Mouse (Mus musculus): ENCODE measurements around the gene Cdkn1c. TPM values are rescaled to one million over a fixed set of nuclear protein-coding genes. Genes with fewer than 3 reads are reported as not detected.

The Cdkn1c gene
- polyA plus RNA-seq, 1 experiment from 2014 or later, result 555 TPM

- peak overlapping the region; percentile 57 for H3K4me3 ChIP-seq
- H3K9ac ChIP-seq, result peak overlapping the region; percentile 53
- no peaks in the 10 kb centered on the region for H3K36me3 ChIP-seq
- H3K4me2 ChIP-seq, result peak overlapping the region; percentile 66
- 21% methylated on average over 38 of the region's 38 CpGs for WGBS
- peaks cover 10% of the 10 kb centered on the region; the same call in 1 of the 2 replicates for H3K9me3 ChIP-seq
- H3K27me3 ChIP-seq, result no peaks in the 10 kb centered on the region; the same call in 1 of the 2 replicates
- H3K4me1 ChIP-seq, result 0 out of 2 replicates have a peak, but pooled peaks cover 21% of the 10 kb centered on the region
- ATAC-seq (ENCODE audit: borderline replicate concordance, extremely low read depth, low FRiP score, low TSS enrichment), result 0 out of 2 replicates have a peak, but pooled peaks have one; percentile 1
- H3K27ac ChIP-seq, result peak overlapping the region; percentile 69
These were observed 1.9 kb downstream of the Cdkn1c start for GRCm38 (mm10) chr7:143458963-143459331.

- Histone ChIP-seq H3K4me2 (no peak overlapping the region), H3K4me1 (peaks cover 10% of the 10 kb centered on the region), H3K9ac (no peak overlapping the region), H3K27me3 (peaks cover 57% of the 10 kb centered on the region), H3K4me3 (no peak overlapping the region), H3K36me3 (no peaks in the 10 kb centered on the region), H3K27ac (no peak overlapping the region), H3K9me3 (no peaks in the 10 kb centered on the region)
- 54% methylated on average over 2 of the region's 2 CpGs for WGBS
- ATAC-seq (ENCODE audit: borderline replicate concordance, extremely low read depth, low FRiP score, low TSS enrichment), result no peak
These were observed 13.7 kb downstream of the Cdkn1c start for GRCm38 (mm10) chr7:143447130-143447529.

DNA sequence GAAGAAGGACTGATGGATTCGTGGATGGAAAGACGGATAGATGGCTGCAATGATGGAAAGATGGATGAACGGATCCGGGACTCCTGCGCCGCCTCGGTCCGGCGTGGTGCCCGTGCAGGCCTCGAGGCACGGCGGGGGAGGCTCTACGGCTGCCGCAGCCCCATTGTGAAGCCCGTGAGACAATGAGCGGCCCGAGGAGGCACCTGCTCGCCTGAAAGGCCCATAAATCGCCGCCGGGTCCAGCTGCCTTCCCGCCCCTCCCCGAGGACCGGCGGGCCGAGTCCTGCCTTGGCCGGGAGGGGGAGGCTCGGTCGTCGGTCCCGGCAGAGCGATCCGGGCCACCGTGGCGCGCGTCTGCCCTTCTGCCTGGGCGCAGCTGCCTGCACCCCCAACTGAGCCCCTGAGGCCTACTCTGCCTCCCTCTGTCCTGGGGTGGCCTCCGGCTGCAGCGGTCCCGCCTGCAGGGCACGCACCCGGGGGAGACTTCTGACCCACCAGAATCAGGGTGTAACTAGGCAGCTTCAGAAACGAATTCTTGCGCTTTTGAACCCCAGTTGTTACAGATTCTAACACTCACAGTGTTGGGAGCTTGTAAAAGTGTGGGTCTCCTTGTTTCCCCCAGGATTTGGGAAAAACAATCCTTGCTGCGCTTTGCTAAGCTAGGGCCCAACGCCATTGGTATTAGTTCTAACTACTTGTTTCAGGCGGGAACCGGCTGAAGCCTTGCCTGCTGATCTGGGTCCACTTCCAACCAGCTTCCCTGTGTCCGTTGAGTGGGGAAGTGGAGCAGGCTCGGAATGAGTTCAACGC lies 15.0 kb downstream of the Cdkn1c start:
- 6% methylated on average over 53 of the region's 53 CpGs for WGBS
- Histone ChIP-seq H3K9me3 (no peaks in the 10 kb centered on the region), H3K9ac (peak overlapping the region; percentile 40), H3K27ac (no peak overlapping the region), H3K4me2 (peak overlapping the region; percentile 72), H3K4me1 (peaks cover 10% of the 10 kb centered on the region), H3K4me3 (peak overlapping the region; percentile 38), H3K36me3 (no peaks in the 10 kb centered on the region), H3K27me3 (peaks cover 60% of the 10 kb centered on the region)
- ATAC-seq (ENCODE audit: borderline replicate concordance, extremely low read depth, low FRiP score, low TSS enrichment), result no peak

- Histone ChIP-seq H3K36me3 (no peaks in the 10 kb centered on the region), H3K9me3 (no peaks in the 10 kb centered on the region), H3K27me3 (peaks cover 60% of the 10 kb centered on the region), H3K27ac (no peak overlapping the region), H3K4me2 (peak overlapping the region; percentile 72), H3K4me1 (peaks cover 10% of the 10 kb centered on the region), H3K9ac (peak overlapping the region; percentile 40), H3K4me3 (peak overlapping the region; percentile 38)
- 0 out of 2 replicates have a peak, but pooled peaks have one; percentile 37 for ATAC-seq (ENCODE audit: borderline replicate concordance, extremely low read depth, low FRiP score, low TSS enrichment)
- WGBS, result 4% methylated on average over 55 of the region's 55 CpGs
These were observed 15.7 kb downstream of the Cdkn1c start for GRCm38 (mm10) chr7:143444955-143445648.

GRCm38 (mm10) chr7:143444580-143444954 lies 16.3 kb downstream of the Cdkn1c start:
- no peak for ATAC-seq (ENCODE audit: borderline replicate concordance, extremely low read depth, low FRiP score, low TSS enrichment)
- peaks cover 60% of the 10 kb centered on the region for H3K27me3 ChIP-seq
- H3K9ac ChIP-seq, result no peak overlapping the region
- no peaks in the 10 kb centered on the region for H3K36me3 ChIP-seq
- no peak overlapping the region for H3K4me2 ChIP-seq
- H3K9me3 ChIP-seq, result no peaks in the 10 kb centered on the region
- no peak overlapping the region for H3K4me3 ChIP-seq
- WGBS, result 51% methylated on average over 8 of the region's 8 CpGs
- H3K4me1 ChIP-seq, result peaks cover 10% of the 10 kb centered on the region
- H3K27ac ChIP-seq, result no peak overlapping the region

GRCm38 (mm10) chr7:143438965-143439364 lies 21.9 kb downstream of the Cdkn1c start:
- peaks cover 16% of the 10 kb centered on the region for H3K4me1 ChIP-seq
- H3K9me3 ChIP-seq, result no peaks in the 10 kb centered on the region
- H3K27me3 ChIP-seq, result peaks cover 33% of the 10 kb centered on the region
- no peak overlapping the region for H3K9ac ChIP-seq
- no peak overlapping the region for H3K4me3 ChIP-seq
- no peak for ATAC-seq (ENCODE audit: borderline replicate concordance, extremely low read depth, low FRiP score, low TSS enrichment)
- H3K36me3 ChIP-seq, result no peaks in the 10 kb centered on the region
- WGBS, result 67% methylated on average over 1 of the region's 1 CpGs
- H3K27ac ChIP-seq, result no peak overlapping the region
- H3K4me2 ChIP-seq, result no peak overlapping the region

DNA sequence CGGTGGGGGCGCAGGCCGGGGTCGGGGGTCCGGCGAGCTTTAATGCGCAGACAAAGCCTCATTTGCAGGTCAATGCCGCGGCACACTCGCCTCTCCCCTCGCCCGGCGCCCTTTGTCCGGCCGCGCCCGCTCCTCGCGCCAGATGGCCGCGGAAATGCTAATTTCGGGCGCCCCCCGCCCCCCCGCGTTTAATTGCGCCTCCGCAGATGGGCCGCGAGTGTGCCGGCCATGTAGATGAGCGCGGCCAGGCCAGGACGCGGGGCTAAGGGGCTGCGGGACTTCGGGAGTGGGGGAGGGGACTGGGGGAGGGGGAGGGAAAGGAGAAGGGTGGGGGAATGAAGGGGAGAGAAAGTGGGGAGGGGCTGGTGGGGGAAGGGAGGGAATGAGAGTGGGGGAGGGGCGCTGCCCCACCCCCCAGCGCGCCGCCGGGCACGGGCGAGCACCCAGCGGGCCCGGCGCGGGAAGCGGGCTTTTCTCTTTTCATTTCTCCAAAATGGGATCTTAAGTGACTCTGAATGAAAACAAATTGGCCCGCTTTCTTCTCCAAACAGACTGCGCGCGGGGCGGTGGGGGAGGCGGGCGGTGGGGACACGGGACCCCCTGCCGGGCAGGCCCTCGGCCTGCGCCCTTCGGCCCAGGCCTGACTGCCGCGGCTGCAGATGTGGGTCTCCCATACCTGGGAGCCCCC lies 22.8 kb downstream of the Cdkn1c start:
- Histone ChIP-seq H3K27me3 (peaks cover 24% of the 10 kb centered on the region; the same call in 1 of the 2 replicates), H3K4me1 (peaks cover 16% of the 10 kb centered on the region), H3K9me3 (no peaks in the 10 kb centered on the region), H3K36me3 (no peaks in the 10 kb centered on the region), H3K4me3 (peak overlapping the region; percentile 50), H3K9ac (peak overlapping the region; percentile 58), H3K27ac (no peak overlapping the region), H3K4me2 (peak overlapping the region; percentile 95)
- whole genome bisulfite sequencing, result 1% methylated on average over 59 of the region's 63 CpGs
- peak; percentile 44; the same call in 1 of the 2 replicates for ATAC-seq (ENCODE audit: borderline replicate concordance, extremely low read depth, low FRiP score, low TSS enrichment)

GRCm38 (mm10) chr7:143437231-143437893 lies 23.5 kb downstream of the Cdkn1c start:
- no peaks in the 10 kb centered on the region for H3K36me3 ChIP-seq
- H3K27me3 ChIP-seq, result peaks cover 17% of the 10 kb centered on the region; the same call in 1 of the 2 replicates
- H3K27ac ChIP-seq, result no peak overlapping the region
- 23% methylated on average over 18 of the region's 18 CpGs for WGBS
- peaks cover 16% of the 10 kb centered on the region for H3K4me1 ChIP-seq
- H3K4me3 ChIP-seq, result peak overlapping the region; percentile 50
- ATAC-seq (ENCODE audit: borderline replicate concordance, extremely low read depth, low FRiP score, low TSS enrichment), result peak; percentile 37; the same call in 1 of the 2 replicates
- H3K4me2 ChIP-seq, result peak overlapping the region; percentile 95
- peak overlapping the region; percentile 58 for H3K9ac ChIP-seq
- no peaks in the 10 kb centered on the region for H3K9me3 ChIP-seq

DNA sequence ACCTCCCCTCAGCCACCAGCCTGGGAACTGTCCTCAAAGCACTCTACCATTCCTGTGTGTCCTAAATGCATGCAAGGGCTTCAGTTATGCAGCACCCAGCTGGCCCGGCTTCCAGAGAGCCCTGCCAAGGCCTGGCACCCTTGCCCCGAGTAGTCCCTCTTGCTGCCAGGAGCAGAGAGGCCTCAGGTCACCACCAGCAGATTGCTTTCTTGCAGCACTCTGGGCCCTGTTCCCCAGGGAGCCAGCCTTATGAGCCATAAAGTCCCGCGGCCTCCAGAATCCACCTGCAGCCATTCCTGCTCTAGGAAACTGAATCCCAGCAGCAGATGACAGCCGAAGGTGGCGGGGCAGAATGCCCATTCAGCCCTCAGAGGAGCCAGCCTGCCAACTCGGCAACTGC lies 27.5 kb downstream of the Cdkn1c start:
- Histone ChIP-seq H3K4me1 (peaks cover 19% of the 10 kb centered on the region), H3K4me3 (no peak overlapping the region), H3K9me3 (no peaks in the 10 kb centered on the region), H3K9ac (no peak overlapping the region), H3K4me2 (no peak overlapping the region), H3K27ac (no peak overlapping the region), H3K27me3 (peaks cover 7% of the 10 kb centered on the region; the same call in 1 of the 2 replicates), H3K36me3 (no peaks in the 10 kb centered on the region)
- 73% methylated on average over 7 of the region's 7 CpGs for WGBS
- no peak for ATAC-seq (ENCODE audit: borderline replicate concordance, extremely low read depth, low FRiP score, low TSS enrichment)

DNA sequence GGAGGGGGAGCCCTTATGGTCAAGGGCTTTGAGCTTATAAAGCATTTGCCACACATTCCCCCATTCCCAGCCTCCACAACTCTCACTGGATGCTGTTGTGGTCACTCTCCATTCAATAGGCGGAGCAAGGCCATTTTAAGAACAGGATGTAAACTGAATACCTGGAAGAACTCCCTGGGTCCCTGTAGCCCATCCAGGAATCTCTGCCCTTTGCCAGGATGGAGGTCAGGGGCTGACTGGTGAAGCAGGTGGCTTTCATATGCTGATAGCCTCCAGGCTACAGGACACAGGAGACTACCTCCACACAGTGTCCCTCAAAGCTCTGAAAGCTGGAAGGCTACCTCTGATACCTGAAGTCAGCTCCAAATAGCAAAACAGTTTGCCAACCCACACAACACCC lies 28.2 kb downstream of the Cdkn1c start:
- ATAC-seq (ENCODE audit: borderline replicate concordance, extremely low read depth, low FRiP score, low TSS enrichment), result no peak

GRCm38 (mm10) chr7:143428814-143429499 lies 31.9 kb downstream of the Cdkn1c start:
- H3K27ac ChIP-seq, result no peak overlapping the region
- H3K9me3 ChIP-seq, result no peaks in the 10 kb centered on the region
- WGBS, result 50% methylated on average over 2 of the region's 2 CpGs
- no peak for ATAC-seq (ENCODE audit: borderline replicate concordance, extremely low read depth, low FRiP score, low TSS enrichment)
- H3K27me3 ChIP-seq, result no peaks in the 10 kb centered on the region
- H3K4me3 ChIP-seq, result no peak overlapping the region
- peaks cover 14% of the 10 kb centered on the region for H3K4me1 ChIP-seq
- H3K4me2 ChIP-seq, result no peak overlapping the region
- H3K36me3 ChIP-seq, result no peaks in the 10 kb centered on the region
- H3K9ac ChIP-seq, result no peak overlapping the region

More for the DNA sequence above, 28.2 kb downstream of the Cdkn1c start:
- Histone ChIP-seq H3K27ac (no peak overlapping the region), H3K36me3 (no peaks in the 10 kb centered on the region), H3K4me3 (no peak overlapping the region), H3K9ac (no peak overlapping the region), H3K27me3 (peaks cover 6% of the 10 kb centered on the region; the same call in 1 of the 2 replicates), H3K4me2 (no peak overlapping the region), H3K9me3 (no peaks in the 10 kb centered on the region), H3K4me1 (peaks cover 20% of the 10 kb centered on the region)
- 85% methylated on average over 1 of the region's 1 CpGs for WGBS
